Mouse (Mus musculus): Measurements from ENCODE around the gene Tox4.

Tox4 gene

GRCm38 (mm10) chr14:52313931-52314807 is 35.2 kb downstream of the Tox4 start:
- in situ Hi-C loops (cut with MboI, MseI) = no loop called here

- in situ Hi-C loops (cut with MboI, MseI) = no loop called here
Measured at GRCm38 (mm10) chr14:52314808-52315150, 35.8 kb downstream of the Tox4 start.

GRCm38 (mm10) chr14:52315283-52315780 is 36.4 kb downstream of the Tox4 start:
- in situ Hi-C loops (cut with MboI, MseI) = no loop called here

- in situ Hi-C loops (cut with MboI, MseI) = no loop called here
Measured at GRCm38 (mm10) chr14:52315792-52316440, 37.0 kb downstream of the Tox4 start.

DNA sequence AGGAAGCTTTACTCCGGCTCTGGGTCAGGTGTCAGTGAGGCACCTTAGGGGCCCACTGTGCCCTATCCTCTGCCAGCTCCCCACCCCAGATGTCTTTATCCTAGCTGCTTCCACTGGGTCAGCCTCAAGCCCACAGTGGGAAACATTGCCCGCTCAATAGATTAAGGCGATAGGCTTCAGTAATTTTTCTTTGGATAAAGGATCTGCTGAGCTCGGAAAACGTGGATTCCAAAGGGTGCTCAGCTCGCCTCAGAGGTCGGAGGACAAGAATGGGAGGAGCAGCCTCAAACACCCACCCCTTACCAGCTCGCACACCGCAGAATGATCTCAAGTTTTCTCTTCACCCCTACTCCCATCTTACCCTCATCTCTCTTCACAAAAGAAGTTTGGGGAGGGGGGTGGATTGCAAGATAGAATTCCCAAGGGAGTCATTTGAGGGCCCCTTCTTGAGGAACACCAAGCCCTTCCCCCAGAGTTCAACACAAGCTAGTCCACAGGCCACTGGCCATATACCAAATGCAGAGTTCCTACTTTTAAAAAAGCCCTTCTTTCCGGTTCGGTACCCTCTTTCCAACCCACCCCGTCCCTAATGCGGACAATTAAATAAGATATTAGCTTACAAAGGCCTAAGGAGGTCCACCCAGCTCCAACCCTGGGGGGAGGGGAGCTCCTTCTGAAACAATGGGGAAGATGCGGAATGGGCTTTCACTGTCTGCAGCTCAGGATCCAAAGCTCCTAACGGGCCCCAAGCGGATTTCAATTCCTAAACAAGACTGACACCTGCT is 37.7 kb downstream of the Tox4 start:
- in situ Hi-C loops (cut with MboI, MseI) = no loop called here

GRCm38 (mm10) chr14:52319361-52319760 is 40.4 kb downstream of the Tox4 start:
- in situ Hi-C loops (cut with MboI, MseI) = no loop called here

GRCm38 (mm10) chr14:52325890-52326289 is 46.9 kb downstream of the Tox4 start:
- in situ Hi-C loops (cut with MboI, MseI) = no loop called here

- in situ Hi-C loops (cut with MboI, MseI) = no loop called here
Measured at GRCm38 (mm10) chr14:52327375-52327901, 48.5 kb downstream of the Tox4 start.

DNA sequence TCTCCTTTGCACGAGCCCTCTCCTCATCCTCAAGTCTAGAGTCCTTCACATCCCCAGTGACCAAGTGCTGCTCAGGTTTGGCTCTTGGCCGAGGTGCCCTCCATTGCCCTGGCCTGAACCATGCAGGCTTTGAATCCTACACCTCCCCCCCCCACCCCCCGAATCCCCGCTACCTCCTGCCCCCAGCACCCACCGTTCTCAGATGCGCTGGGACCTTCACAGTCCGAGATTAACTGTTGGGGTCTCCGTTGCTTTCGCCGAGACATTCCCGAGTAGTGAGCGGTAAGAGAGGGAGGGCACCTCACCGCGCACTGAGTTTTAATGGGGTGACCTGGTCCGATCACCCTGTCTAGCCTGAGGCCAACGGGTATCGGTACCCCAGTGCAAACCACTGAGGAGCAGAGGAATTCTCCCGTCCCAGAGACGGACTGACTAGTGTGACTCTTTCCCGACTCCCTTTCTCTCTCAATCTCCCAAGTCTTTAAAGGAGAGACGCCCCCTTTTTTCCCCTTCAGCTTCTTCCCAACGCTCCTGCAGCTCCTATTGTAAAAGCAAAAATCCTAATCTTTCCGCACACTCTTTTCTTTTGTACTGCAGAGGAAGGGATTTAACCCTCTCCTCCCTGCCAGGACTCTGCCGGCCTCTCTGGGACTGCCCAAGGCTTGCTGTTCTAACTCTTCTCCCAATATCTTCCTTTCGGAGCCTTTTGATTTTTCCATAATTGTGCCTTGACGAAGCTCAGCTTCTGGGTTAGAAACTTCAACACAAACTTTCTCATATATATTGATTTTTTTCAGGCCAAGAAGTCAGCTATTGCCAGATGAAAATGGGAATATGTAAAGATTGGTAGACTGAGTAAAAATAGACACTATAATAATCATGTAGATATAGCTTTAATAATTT is 49.2 kb downstream of the Tox4 start, which contains the start of gene Sall2:
Sall2 (minus strand) TSS at position 853 of the 903 bp plus-strand sequence.
- in situ Hi-C loops (cut with MboI, MseI) = no loop called here

GRCm38 (mm10) chr14:52331069-52331750 is 52.3 kb downstream of the Tox4 start:
- in situ Hi-C loops (cut with MboI, MseI) = no loop called here

DNA sequence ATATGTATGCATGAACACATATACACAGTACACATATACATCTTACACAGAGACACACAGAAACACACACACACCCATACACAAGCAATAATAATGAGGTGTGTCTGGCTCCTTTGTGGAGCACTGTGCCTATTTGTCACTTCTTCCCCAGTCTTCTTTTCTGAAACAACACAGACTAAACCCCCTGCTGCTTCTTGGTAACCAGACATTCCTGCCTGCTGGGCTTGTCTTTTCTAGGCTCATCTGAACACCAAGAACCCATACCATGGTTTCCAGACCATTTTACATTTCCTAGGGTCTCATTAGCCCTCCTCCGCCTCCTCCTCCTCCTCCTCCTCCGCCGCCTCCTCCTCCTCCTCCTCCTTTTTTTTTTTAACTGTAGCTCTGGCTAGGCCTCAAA is 53.2 kb downstream of the Tox4 start:
- in situ Hi-C loops (cut with MboI, MseI) = no loop called here

- in situ Hi-C loops (cut with MboI, MseI) = no loop called here
Measured at GRCm38 (mm10) chr14:52338751-52339511, 60.0 kb downstream of the Tox4 start.

- in situ Hi-C loops (cut with MboI, MseI) = no loop called here
Measured at GRCm38 (mm10) chr14:52339512-52339852, 60.5 kb downstream of the Tox4 start.
